In genomic region chr1:21922578-21923292, GRCm38 (mm10) we compare ENCODE assay signal across 19 mouse cellular contexts. TPM values are rescaled to one million over a fixed set of nuclear protein-coding genes. Genes with fewer than 3 reads are reported as not detected.
"Had no signal": no experiment of that assay in that cellular context is flagged by ENCODE, and none has a peak within 500 bp of the region (broad histone marks: within the 10 kb centered on the region; RNA-seq: fewer than 3 reads in every experiment).

No protein-coding gene starts in this region.

- H3K4me2 ChIP-seq: limb, embryonic 13.5 days; liver, embryonic 12.5 days; liver, embryonic 15.5 days; midbrain, embryonic 12.5 days; midbrain, embryonic 15.5 days; neural tube, embryonic 12.5 days; stomach, embryonic 15.5 days had no signal

- H3K27me3 ChIP-seq: limb, embryonic 13.5 days; liver, embryonic 12.5 days; liver, embryonic 15.5 days; midbrain, embryonic 12.5 days; midbrain, embryonic 15.5 days; neural tube, embryonic 12.5 days; stomach, embryonic 15.5 days had no signal

- H3K36me3 ChIP-seq: limb, embryonic 10.5 days; limb, embryonic 13.5 days; liver, embryonic 12.5 days; liver, embryonic 15.5 days; midbrain, embryonic 12.5 days; midbrain, embryonic 15.5 days; neural tube, embryonic 12.5 days; stomach, embryonic 15.5 days had no signal

- H3K4me3 ChIP-seq: limb, embryonic 10.5 days; limb, embryonic 13.5 days; liver, embryonic 12.5 days; liver, embryonic 15.5 days; midbrain, embryonic 12.5 days; midbrain, embryonic 15.5 days; neural tube, embryonic 12.5 days; stomach, embryonic 15.5 days had no signal

- DNase-seq: kidney, adult 9 months; kidney, postnatal 14 days; kidney, postnatal 4 days; liver; lung, adult 2 months; retina, postnatal 1 day; right cerebral cortex, postnatal 25 days; spleen, adult 18-20 months; thymus, postnatal 25 days had no signal

- H3K27ac ChIP-seq: limb, embryonic 10.5 days; limb, embryonic 13.5 days; liver, embryonic 12.5 days; liver, embryonic 15.5 days; macrophage; midbrain, embryonic 12.5 days; midbrain, embryonic 15.5 days; neural tube, embryonic 12.5 days; stomach, embryonic 15.5 days had no signal

- ATAC-seq: liver, embryonic 12.5 days; lung, postnatal 0 days; midbrain, embryonic 15.5 days had no signal

- H3K4me1 ChIP-seq: limb, embryonic 10.5 days; limb, embryonic 13.5 days; liver, embryonic 12.5 days; liver, embryonic 15.5 days; neural tube, embryonic 12.5 days; stomach, embryonic 15.5 days had no signal

- H3K9ac ChIP-seq: limb, embryonic 13.5 days; liver, embryonic 12.5 days; liver, embryonic 15.5 days; midbrain, embryonic 12.5 days; midbrain, embryonic 15.5 days; neural tube, embryonic 12.5 days; stomach, embryonic 15.5 days had no signal

- H3K9me3 ChIP-seq: limb, embryonic 10.5 days; limb, embryonic 13.5 days; liver, embryonic 12.5 days; liver, embryonic 15.5 days; midbrain, embryonic 12.5 days; midbrain, embryonic 15.5 days; neural tube, embryonic 12.5 days; stomach, embryonic 15.5 days had no signal

RNA-seq across cellular contexts. Expression of gene Kcnq5, which starts 39.0 kb away (rescaled TPM):
- polyA plus RNA-seq: macrophage had no signal
